ENCODE assay signal across 8 mouse cellular contexts in the genomic region with DNA sequence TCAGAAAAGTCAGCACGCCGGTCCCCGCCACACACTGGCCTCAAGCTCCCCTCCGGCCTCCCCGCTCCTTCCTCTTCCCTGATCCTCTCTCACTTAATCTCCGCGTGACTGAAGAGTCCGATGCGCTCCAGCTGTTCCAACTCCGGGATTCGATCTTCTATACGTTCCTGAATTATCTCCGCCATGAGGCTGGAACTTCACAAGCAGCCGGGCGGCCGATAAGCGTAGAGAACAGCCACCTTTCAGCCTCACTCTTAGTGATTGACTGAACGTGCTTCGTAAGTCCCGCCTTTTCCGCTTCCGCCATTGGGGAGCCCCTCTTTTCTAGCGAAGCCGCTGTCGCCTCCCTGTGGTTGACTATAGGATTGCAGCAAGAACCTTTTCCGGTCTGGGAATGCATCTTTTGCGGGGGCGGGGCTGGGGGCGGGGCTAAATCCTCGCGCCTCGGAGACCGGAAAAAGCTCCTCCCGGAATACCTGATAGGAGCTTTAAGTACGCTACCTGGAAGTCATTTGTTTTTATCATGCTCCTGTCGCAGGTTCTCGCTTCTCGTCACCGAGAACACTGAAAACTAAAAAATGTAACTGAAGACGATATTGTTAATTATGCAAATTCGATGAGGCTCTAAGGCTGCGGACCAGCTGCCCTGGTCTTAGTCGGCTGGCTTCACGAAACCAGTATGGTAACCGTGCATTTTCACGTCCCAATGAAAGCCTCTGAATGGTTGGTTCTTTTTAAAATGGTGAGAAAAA. TPM values are rescaled to one million over a fixed set of nuclear protein-coding genes. Genes with fewer than 3 reads are reported as not detected.
DNase-seq lines count a peak whose midpoint lies in the region; ATAC-seq and TF ChIP-seq lines count a peak whose summit lies in the region.

A gene (minus strand): TSS at position 266 of the 752 bp plus-strand sequence.

- H3K27ac ChIP-seq in heart, embryonic 12.5 days (ENCODE audit: poor library complexity, severe bottlenecking) = peak within 1 kb of the TSS; percentile 58; the same call in 1 of the 2 replicates
- H3K27ac ChIP-seq in kidney, postnatal 0 days = peak within 1 kb of the TSS; percentile 73
- peak within 1 kb of the TSS; percentile 75; the same call in 1 of the 2 replicates for H3K27ac ChIP-seq in liver, embryonic 11.5 days (ENCODE audit: low read depth, low read length)
- H3K27ac ChIP-seq in stomach, embryonic 14.5 days (ENCODE audit: low read length) = peak within 1 kb of the TSS; percentile 34; the same call in 1 of the 2 replicates

- H3K27me3 ChIP-seq in heart, embryonic 12.5 days (replicated peaks) = no peaks in the 10 kb centered on the region
- H3K27me3 ChIP-seq in kidney, postnatal 0 days (ENCODE audit: insufficient read depth, low read length) = no peaks in the 10 kb centered on the region
- H3K27me3 ChIP-seq in liver, embryonic 11.5 days (replicated peaks; ENCODE audit: control insufficient read depth, insufficient read depth, low read length) = no peaks in the 10 kb centered on the region
- no peaks in the 10 kb centered on the region for H3K27me3 ChIP-seq in stomach, embryonic 14.5 days (ENCODE audit: control insufficient read depth, insufficient read depth, low read length)

- peak within 1 kb of the TSS; percentile 76 for H3K4me3 ChIP-seq in heart, embryonic 12.5 days
- H3K4me3 ChIP-seq in kidney, postnatal 0 days (replicated peaks; ENCODE audit: low read depth, low read length) = peak within 1 kb of the TSS; percentile 66
- peak within 1 kb of the TSS; percentile 84 for H3K4me3 ChIP-seq in liver, embryonic 11.5 days (ENCODE audit: low read depth, low read length)
- H3K4me3 ChIP-seq in stomach, embryonic 14.5 days (ENCODE audit: low read depth, low read length) = peak within 1 kb of the TSS; percentile 84

- peak; percentile 96 for ATAC-seq in erythroid progenitor cell, adult 5-6 weeks (replicated peaks; ENCODE audit: low FRiP score, poor library complexity, severe bottlenecking)
- ATAC-seq in heart, embryonic 12.5 days (ENCODE audit: insufficient number of reproducible peaks, low FRiP score) = peak; percentile 93
- peak; percentile 88 for ATAC-seq in kidney, postnatal 0 days (replicated peaks; ENCODE audit: low FRiP score, low read depth)
- peak; percentile 95 for ATAC-seq in liver, embryonic 11.5 days (replicated peaks; ENCODE audit: low FRiP score)
- peak; percentile 93 for ATAC-seq in stomach, embryonic 14.5 days (ENCODE audit: insufficient number of reproducible peaks, insufficient read depth, low FRiP score, low read depth)

- H3K4me2 ChIP-seq in heart, embryonic 12.5 days = peak within 1 kb of the TSS; percentile 68
- H3K4me2 ChIP-seq in kidney, postnatal 0 days (ENCODE audit: low read length) = peak within 1 kb of the TSS; percentile 90
- H3K4me2 ChIP-seq in liver, embryonic 11.5 days = peak within 1 kb of the TSS; percentile 76
- peak within 1 kb of the TSS; percentile 81 for H3K4me2 ChIP-seq in stomach, embryonic 14.5 days (replicated peaks; ENCODE audit: low read depth, low read length)

- peaks cover 5% of the 10 kb centered on the region for H3K4me1 ChIP-seq in heart, embryonic 12.5 days (replicated peaks)
- 0 out of 2 replicates have a peak, but pooled peaks cover 3% of the 10 kb centered on the region for H3K4me1 ChIP-seq in kidney, postnatal 0 days (replicated peaks; ENCODE audit: insufficient read depth, low read length)
- H3K4me1 ChIP-seq in liver, embryonic 11.5 days (replicated peaks; ENCODE audit: control insufficient read depth, insufficient read depth, low read length) = peaks cover 3% of the 10 kb centered on the region; the same call in 1 of the 2 replicates
- peaks cover 6% of the 10 kb centered on the region for H3K4me1 ChIP-seq in stomach, embryonic 14.5 days (ENCODE audit: control insufficient read depth, insufficient read depth, low read length)

- peak within 1 kb of the TSS; percentile 80 for H3K9ac ChIP-seq in heart, embryonic 12.5 days
- H3K9ac ChIP-seq in kidney, postnatal 0 days (ENCODE audit: low read depth, low read length) = peak within 1 kb of the TSS; percentile 61
- peak within 1 kb of the TSS; percentile 83 for H3K9ac ChIP-seq in liver, embryonic 11.5 days (ENCODE audit: low read depth, low read length)
- H3K9ac ChIP-seq in stomach, embryonic 14.5 days (replicated peaks; ENCODE audit: low read depth, low read length) = peak within 1 kb of the TSS; percentile 63

- DNase-seq in CD4-positive helper T cell, adult 2 months (ENCODE audit: low read depth, low spot score) = peak; percentile 97
- peak; percentile 96 for DNase-seq in brain, embryonic 18.5 days (ENCODE audit: low read depth, low spot score)
- DNase-seq in kidney, postnatal 0 days (ENCODE audit: low spot score) = peak; percentile 99
- DNase-seq in liver, embryonic 11.5 days (ENCODE audit: low spot score) = peak; percentile 99
- peak; percentile 99 for DNase-seq in naive thymus-derived CD4-positive, alpha-beta T cell, adult 2 months (ENCODE audit: low read depth)

- peaks cover 23% of the 10 kb centered on the region for H3K36me3 ChIP-seq in heart, embryonic 12.5 days
- peaks cover 17% of the 10 kb centered on the region for H3K36me3 ChIP-seq in kidney, postnatal 0 days (ENCODE audit: insufficient read depth, low read length)
- H3K36me3 ChIP-seq in liver, embryonic 11.5 days (ENCODE audit: control insufficient read depth, insufficient read depth, low read length) = peaks cover 17% of the 10 kb centered on the region; the same call in 1 of the 2 replicates
- peaks cover 23% of the 10 kb centered on the region for H3K36me3 ChIP-seq in stomach, embryonic 14.5 days (ENCODE audit: control insufficient read depth, insufficient read depth, low read length)

- no peaks in the 10 kb centered on the region for H3K9me3 ChIP-seq in heart, embryonic 12.5 days (replicated peaks)
- no peaks in the 10 kb centered on the region for H3K9me3 ChIP-seq in kidney, postnatal 0 days (replicated peaks; ENCODE audit: low read length)
- no peaks in the 10 kb centered on the region for H3K9me3 ChIP-seq in liver, embryonic 11.5 days (ENCODE audit: control insufficient read depth, low read length)
- H3K9me3 ChIP-seq in stomach, embryonic 14.5 days (ENCODE audit: control insufficient read depth, low read depth, low read length) = no peaks in the 10 kb centered on the region

- WGBS in heart, embryonic 12.5 days = under 1% methylated on average over 46 of the region's 46 CpGs
- under 1% methylated on average over 46 of the region's 46 CpGs for WGBS in kidney, postnatal 0 days
- WGBS in liver, embryonic 11.5 days = under 1% methylated on average over 46 of the region's 46 CpGs
- under 1% methylated on average over 46 of the region's 46 CpGs for WGBS in stomach, embryonic 14.5 days

- peak; percentile 91 for TF ChIP-seq CTCF in kidney, postnatal 0 days (IDR thresholded peaks at IDR 0.05; ENCODE audit: low read depth)

RNA-seq across cellular contexts. Expression of the gene that starts here (rescaled TPM):
- total RNA-seq in erythroid progenitor cell, adult 5-6 weeks (2015; ENCODE audit: low replicate concordance) = 8.3 and 20.5 TPM in 2 replicates
- 12.3 and 12.8 TPM in 2 replicates for total RNA-seq in erythroid progenitor cell, adult 5-6 weeks (2017; ENCODE audit: low replicate concordance)
- polyA plus RNA-seq in heart, embryonic 12.5 days (2016; fragmentation: Nextera tagmentation; extraction: Ambion mirVana) = 39.1 and 40.2 TPM in 2 replicates
- 33.1 and 34.7 TPM in 2 replicates for polyA plus RNA-seq in kidney, postnatal 0 days (2015; fragmentation: Nextera tagmentation; extraction: Ambion mirVana)
- polyA plus RNA-seq in liver, embryonic 11.5 days (2014; fragmentation: Nextera tagmentation; extraction: Ambion mirVana) = 75.6 and 77.5 TPM in 2 replicates
- 56.6 and 56.8 TPM in 2 replicates for polyA plus RNA-seq in stomach, embryonic 14.5 days (2014; fragmentation: Nextera tagmentation; extraction: Ambion mirVana)

Comparison
In these comparisons a context has a peak if more than half of its experiments do, and no peak if none do; other contexts are left out.
1. Peak in every context shown above with its lines: DNase-seq, ATAC-seq, H3K4me3 ChIP-seq and H3K27ac ChIP-seq.